Mouse (Mus musculus) brain, embryonic 18.5 days (tissue): ENCODE data around the gene Zfp422.

Source experiments
- DNase-seq: peaks from one replicate; pipeline ENCODE4 v3.0.0-alpha.2; 2012; ENCODE audit warnings: low read depth, low spot score

The Zfp422 gene

GRCm38 (mm10) chr6:116584095-116584494 lies 44.7 kb downstream of the Zfp422 start, which contains the start of gene Olfr215:
Gene Olfr215 (minus strand): TSS chr6:116584195.
- DNase-seq, result no peak
